Mouse (Mus musculus) kidney, postnatal 25 days (tissue): ENCODE data around the gene Alppl2.

Source experiments
- DNase-seq, 2 experiments: peaks; one replicate each; pipeline ENCODE4 v3.0.0; 2021; ENCODE audit warnings: mixed read lengths in 2 of 2

Gene Alppl2

GRCm38 (mm10) chr1:87089828-87090227, at the start of gene Alppl2:
TSS of gene Alppl2 (minus strand) at chr1:87089928.
- DNase-seq: no peak

DNA sequence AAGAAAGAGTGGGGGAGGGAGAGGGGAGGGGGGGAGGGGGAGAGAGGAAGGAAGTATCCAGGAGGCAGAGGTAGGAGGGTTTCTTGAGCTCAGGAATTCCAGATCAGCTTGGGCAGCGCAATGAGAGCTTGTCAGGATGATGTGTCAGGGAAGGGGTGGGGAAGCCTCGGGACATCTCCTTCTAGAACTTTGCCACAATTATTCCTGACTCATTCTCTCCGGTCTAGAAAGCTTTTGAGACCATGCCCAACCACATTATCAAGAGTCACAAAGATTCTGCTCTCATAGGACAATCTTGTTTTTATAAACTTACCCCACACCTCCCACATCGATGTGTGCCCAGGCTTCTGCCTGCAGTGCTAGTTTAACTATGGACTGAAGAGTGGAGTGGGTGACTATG, 42.1 kb upstream of the Alppl2 start:
- DNase-seq: no peak

- DNase-seq: peak in 1 of 2 experiments; percentile 8
Observed at GRCm38 (mm10) chr1:87127206-87128030, 37.7 kb upstream of the Alppl2 start.

DNA sequence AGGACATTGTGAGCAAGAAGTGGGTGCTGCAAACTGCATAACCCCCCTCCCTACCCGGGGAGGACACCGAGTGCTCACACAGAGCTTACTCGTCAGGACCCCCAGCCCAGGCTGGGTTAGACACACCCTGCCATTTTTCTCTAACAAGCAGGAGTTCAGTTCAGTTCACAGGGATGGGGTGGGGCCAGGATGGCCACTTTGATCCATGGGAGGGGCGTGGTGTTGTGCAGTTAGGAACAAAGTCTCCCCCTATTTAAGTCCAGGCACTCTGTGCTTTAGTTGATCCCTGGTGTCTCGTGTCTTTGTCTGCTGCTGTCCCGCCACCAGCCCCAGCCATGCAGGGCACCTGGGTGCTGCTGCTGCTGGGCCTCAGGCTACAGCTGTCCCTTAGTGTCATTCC, 34.9 kb upstream of the Alppl2 start, which contains the start of gene Akp3:
Gene Akp3, plus strand, starts transcription at position 301 of the 400 bp plus-strand sequence.
- no peak for DNase-seq

GRCm38 (mm10) chr1:87114784-87115183, 25.1 kb upstream of the Alppl2 start:
- DNase-seq: no peak

- peak; percentile 55 to 62 for DNase-seq
Observed at GRCm38 (mm10) chr1:87111719-87112354, 22.1 kb upstream of the Alppl2 start.

DNA sequence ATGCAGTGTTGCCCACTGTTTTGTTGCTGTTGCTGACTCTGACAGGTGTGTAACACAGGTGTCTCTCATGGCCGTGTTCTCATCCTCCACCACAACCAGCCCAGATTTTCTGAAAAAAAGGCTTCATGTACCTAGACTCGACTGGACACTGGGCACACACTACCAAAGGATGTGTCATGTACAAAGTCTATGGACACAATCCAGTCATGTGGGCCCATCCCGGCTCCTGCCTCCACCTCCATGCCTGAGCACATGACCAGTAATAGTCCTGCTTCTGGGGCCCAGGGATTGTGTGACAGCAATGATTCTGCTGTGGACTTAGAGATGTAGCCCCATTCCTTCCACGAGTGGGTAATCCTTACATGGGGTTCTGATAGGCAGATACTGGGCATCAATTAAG, 18.8 kb upstream of the Alppl2 start:
- no peak for DNase-seq

DNA sequence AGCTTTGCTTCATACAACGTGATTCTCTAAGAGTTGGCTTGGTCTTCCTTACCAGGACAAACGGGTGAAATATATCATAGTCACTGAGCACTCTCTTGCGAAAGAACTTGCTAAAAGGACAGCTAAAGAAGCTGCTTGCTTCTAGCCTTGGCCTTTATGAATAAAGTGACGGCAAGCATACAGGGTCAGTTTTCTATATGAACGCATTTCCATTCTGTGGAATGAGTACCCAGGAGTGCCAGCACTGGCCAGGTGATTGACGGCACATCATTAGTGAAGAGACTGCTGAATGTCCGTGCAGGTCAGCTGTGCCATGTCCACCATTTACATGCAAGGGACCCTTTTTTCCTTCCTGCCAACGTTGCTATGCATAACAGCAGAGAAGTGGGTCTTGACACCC, 16.8 kb upstream of the Alppl2 start:
- no peak for DNase-seq

DNA sequence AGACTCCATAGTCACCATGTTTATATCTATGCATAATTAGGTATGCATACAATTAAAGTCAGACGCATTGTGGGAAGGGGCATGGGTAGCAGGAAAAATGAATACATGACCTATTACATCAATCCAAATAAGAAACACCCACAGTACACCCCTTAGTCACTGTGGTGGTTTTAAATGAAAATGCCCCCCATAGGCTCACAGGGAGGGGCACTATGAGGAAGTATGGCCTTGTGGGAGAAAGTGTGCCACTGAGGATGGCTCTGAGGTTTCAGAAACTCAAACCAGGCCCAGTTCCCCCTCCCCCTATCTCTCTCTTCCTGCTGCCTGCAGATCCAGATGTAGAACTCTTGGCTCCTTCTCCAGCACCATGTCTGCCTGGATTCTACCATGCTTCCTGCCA, 14.2 kb upstream of the Alppl2 start:
- no peak for DNase-seq

GRCm38 (mm10) chr1:87102114-87102513, 12.4 kb upstream of the Alppl2 start:
- no peak for DNase-seq

DNA sequence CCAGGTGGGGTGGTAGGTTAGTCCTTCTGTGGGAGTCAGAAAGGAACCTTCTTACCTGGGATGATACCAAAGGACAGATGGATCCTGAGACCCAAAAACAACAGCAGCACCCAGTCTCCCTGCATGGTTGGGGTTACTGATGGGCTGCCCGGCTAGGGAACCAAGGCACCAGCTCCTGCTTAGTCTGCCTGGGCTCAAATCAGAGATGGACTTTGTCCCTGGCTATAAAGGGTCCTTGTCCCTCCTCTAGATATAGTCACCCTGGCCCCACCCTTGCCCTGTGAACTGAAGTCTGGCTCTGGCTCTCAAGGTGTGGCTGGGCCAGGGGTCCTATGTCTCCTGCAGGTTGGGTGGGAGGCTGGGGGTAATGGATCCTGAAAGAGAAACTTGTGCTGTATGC, 11.7 kb upstream of the Alppl2 start, which contains the start of gene Alpi:
Gene Alpi, minus strand, starts transcription at position 196 of the 400 bp plus-strand sequence.
- no peak for DNase-seq

- DNase-seq: peak; percentile 70 to 77
Observed at GRCm38 (mm10) chr1:87098358-87098975, 8.7 kb upstream of the Alppl2 start.

- no peak for DNase-seq
Observed at GRCm38 (mm10) chr1:87095642-87096041, 5.9 kb upstream of the Alppl2 start.

DNA sequence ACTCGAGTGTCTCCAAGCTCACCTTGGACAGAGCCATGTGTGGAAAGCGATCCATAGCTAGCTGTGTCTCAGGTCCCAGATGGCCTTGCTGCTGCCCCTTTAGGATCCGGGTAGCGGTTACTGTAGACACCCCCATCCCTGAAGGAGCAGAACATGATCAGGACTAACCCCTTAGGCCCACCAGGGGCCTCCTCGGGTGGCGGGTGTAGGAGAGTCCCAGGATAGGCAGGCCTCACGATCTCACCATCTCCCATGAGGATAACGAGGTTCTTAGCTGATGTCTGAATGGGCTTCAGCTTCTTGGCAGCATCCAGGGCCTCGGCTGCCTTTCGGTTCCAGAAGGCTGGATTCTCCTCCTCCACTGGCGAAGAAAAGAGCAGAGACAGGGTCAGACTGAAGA, 477 bp downstream of the Alppl2 start:
- DNase-seq: no peak

DNA sequence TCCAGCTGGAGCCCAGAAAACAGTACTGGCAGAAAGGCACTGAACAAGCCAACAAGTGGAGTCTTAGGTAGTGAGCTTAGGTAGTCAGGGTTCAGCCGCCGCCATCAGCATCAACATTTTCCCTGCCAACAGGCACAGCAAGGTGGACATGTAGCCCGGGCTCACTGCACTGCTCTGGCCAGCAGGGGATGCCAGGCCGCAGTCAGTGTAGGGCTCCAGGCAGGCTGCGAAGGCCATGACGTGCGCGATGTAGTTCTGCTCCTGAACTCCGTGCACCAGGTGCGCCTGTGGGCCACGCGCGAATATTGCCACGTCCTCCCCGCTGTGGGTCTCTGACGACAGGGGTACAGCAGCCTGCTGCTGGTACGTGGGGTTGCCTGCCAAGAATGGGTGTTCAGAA, 2.8 kb downstream of the Alppl2 start:
- no peak for DNase-seq

- no peak for DNase-seq
Observed at GRCm38 (mm10) chr1:87086196-87086595, 3.5 kb downstream of the Alppl2 start.

- no peak for DNase-seq
Observed at GRCm38 (mm10) chr1:87073776-87074175, 16.0 kb downstream of the Alppl2 start.

- DNase-seq: peak in 1 of 2 experiments; percentile 45
Observed at GRCm38 (mm10) chr1:87070720-87071119, 19.0 kb downstream of the Alppl2 start.

GRCm38 (mm10) chr1:87060913-87061312, 28.8 kb downstream of the Alppl2 start:
- DNase-seq: no peak

DNA sequence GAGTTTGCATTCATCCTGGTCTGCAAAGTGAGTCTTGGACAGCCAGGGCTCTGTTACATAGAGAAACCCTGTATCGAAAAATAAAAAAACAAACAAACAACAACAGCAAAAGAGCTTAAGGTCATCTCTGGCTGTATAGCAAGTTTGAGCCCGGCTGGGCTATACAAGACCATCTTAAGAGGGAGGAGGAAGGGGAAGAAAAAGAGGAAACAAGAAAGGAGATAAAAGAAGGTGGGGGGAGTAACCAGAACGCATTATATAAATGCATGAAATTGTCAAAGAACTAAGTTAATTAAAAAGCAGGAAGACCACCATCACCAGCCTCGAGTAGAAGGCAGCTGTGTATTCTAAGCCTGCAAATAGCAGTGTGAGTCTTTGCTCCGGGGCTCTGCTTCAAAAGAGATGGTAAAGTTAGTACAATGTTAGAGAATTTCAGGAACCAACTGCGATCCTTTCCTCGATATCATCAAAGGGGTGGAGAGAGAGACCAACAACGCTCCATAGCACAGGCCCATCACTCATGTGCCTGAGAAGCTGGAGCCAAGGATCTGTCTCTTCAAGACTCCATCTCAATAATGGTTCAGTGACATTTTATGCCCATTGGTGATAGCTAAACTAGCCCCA, 30.6 kb downstream of the Alppl2 start:
- DNase-seq: no peak

DNA sequence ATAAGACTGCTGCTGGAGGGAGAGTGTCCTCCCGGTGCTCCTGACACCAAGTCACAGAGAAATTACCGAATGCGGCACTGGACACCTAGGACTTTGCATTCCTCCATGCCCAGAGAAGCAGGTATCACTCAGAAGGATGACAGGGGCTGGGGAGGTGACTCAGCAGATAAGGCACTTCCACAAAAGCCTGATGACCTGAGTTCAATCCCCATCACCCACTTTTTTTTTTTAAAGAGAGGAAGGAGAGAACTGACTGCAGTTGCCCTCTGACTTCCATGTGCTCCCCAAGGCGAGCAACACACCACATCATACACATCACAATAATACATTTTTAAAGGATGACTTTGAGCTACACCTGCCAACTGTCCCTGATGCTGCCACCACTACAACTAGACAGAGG, 32.7 kb downstream of the Alppl2 start:
- DNase-seq: no peak

DNA sequence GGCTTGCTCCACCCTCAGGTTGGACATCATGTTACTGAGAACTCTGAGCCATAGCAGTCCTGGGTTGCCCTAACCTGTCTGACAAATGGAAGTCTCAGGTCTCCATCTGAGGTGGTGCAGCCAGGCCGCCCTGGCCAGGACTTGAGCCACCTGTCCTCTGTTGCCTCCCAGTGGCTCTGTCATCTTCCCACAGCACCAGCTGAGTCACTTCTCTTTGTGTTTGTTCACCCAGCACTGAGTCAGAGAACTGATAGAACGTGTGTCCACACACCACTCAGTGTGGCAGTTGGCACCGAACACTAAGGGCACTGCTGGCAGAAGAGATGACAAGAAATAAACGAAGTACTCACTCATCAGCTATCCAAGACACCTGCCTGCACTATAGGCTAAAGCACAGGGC, 38.4 kb downstream of the Alppl2 start:
- no peak for DNase-seq

- DNase-seq: no peak
Observed at GRCm38 (mm10) chr1:87050700-87051099, 39.0 kb downstream of the Alppl2 start.
